Mouse (Mus musculus) cerebellum, adult 9-10 months (tissue): ENCODE data around the gene Gm43638.
"Not testable (repeated sequence)": the region's sequence is repeated elsewhere in the genome, so short reads cannot be mapped to it uniquely, and the experiment has no call there.

Experiments
- DNase-seq: peaks from one replicate; pipeline ENCODE4 v3.0.0; 2022

Gm43638 gene

GRCm38 (mm10) chr5:87486706-87487105, at the start of gene Gm43638:
TSS of gene Gm43638 (minus strand) at chr5:87486806.
- DNase-seq, result not testable (repeated sequence)

- DNase-seq, result no peak
These were observed 49.5 kb upstream of the Gm43638 start for GRCm38 (mm10) chr5:87535994-87536644.

GRCm38 (mm10) chr5:87532288-87532687, 45.7 kb upstream of the Gm43638 start:
- DNase-seq, result no peak

GRCm38 (mm10) chr5:87523561-87523960, 37.0 kb upstream of the Gm43638 start:
- not testable (repeated sequence) for DNase-seq

GRCm38 (mm10) chr5:87505776-87506458, 19.3 kb upstream of the Gm43638 start:
- no peak for DNase-seq

- no peak for DNase-seq
These were observed 16.1 kb upstream of the Gm43638 start for GRCm38 (mm10) chr5:87502687-87503086.

- no peak for DNase-seq
These were observed 12.7 kb upstream of the Gm43638 start for GRCm38 (mm10) chr5:87499341-87499740.

- DNase-seq, result no peak
These were observed 12.3 kb upstream of the Gm43638 start for GRCm38 (mm10) chr5:87498936-87499335.

- DNase-seq, result no peak
These were observed 4.2 kb upstream of the Gm43638 start, which contains the start of gene Ugt2a1 for GRCm38 (mm10) chr5:87490771-87491170. TSS of gene Ugt2a1 (minus strand) at chr5:87490871.

- no peak for DNase-seq
These were observed 4.4 kb downstream of the Gm43638 start, which contains the start of gene Ugt2a2 for GRCm38 (mm10) chr5:87482160-87482559. TSS of gene Ugt2a2 (minus strand) at chr5:87482260.

GRCm38 (mm10) chr5:87458810-87459209, 27.8 kb downstream of the Gm43638 start:
- DNase-seq, result no peak

- no peak for DNase-seq
These were observed 28.9 kb downstream of the Gm43638 start for GRCm38 (mm10) chr5:87457701-87458100.

- no peak for DNase-seq
These were observed 30.3 kb downstream of the Gm43638 start for GRCm38 (mm10) chr5:87456216-87456850.

GRCm38 (mm10) chr5:87455519-87455918, 31.1 kb downstream of the Gm43638 start:
- no peak for DNase-seq

- DNase-seq, result not testable (repeated sequence)
These were observed 34.1 kb downstream of the Gm43638 start for GRCm38 (mm10) chr5:87452514-87452913.

GRCm38 (mm10) chr5:87436264-87436663, 50.3 kb downstream of the Gm43638 start:
- no peak for DNase-seq

GRCm38 (mm10) chr5:87425676-87426075, 60.9 kb downstream of the Gm43638 start:
- no peak for DNase-seq

- DNase-seq, result not testable (repeated sequence)
These were observed 62.6 kb downstream of the Gm43638 start, which contains the start of gene Ugt2b38 for GRCm38 (mm10) chr5:87424041-87424440. TSS of gene Ugt2b38 (minus strand) at chr5:87424203.
